Mouse (Mus musculus): ENCODE results near the gene Fam170b. TPM values are rescaled to one million over a fixed set of nuclear protein-coding genes. Genes with fewer than 3 reads are reported as not detected.

The Fam170b gene
- not detected for total RNA-seq (2023)

GRCm38 (mm10) chr14:32833847-32834246 is at the start of gene Fam170b:
Gene Fam170b (plus strand): TSS chr14:32833962.

GRCm38 (mm10) chr14:32785556-32786130 is 48.1 kb upstream of the Fam170b start, which contains the start of gene Tmem273:
Gene Tmem273 (plus strand): TSS chr14:32785963.

GRCm38 (mm10) chr14:32856681-32857328 is 23.0 kb downstream of the Fam170b start, which contains the start of gene Vstm4:
Gene Vstm4 (plus strand): TSS chr14:32856756.

Other genes starting within 250 kb of the Fam170b start
- not detected for gene Prrxl1, start 234.6 kb upstream of the Fam170b start, total RNA-seq (2023)
- 0.15 TPM for gene 3425401B19Rik, start 148.7 kb upstream of the Fam170b start, total RNA-seq (2023)
- not detected for gene Tmem273, start 48.0 kb upstream of the Fam170b start, total RNA-seq (2023)
- gene Vstm4, start 22.8 kb downstream of the Fam170b start, total RNA-seq (2023), result 0.37 TPM
- gene Lrrc18, start 157.4 kb downstream of the Fam170b start, total RNA-seq (2023), result not detected